Mouse (Mus musculus) liver, postnatal 0 days (tissue): ENCODE results near the gene Slc7a4.

Experiments
- CTCF ChIP-seq: sonication (generic); IDR thresholded peaks from 2 replicates; pipeline ENCODE4 v1.5.1; 2016; ENCODE audit warnings: antibody characterized with exemption, low read depth
- EP300 ChIP-seq: IDR thresholded peaks from 2 replicates; pipeline ENCODE4 v1.6.1; 2016; ENCODE audit warnings: antibody characterized with exemption, low read depth, mild to moderate bottlenecking

GRCm38 (mm10) chr16:17616212-17616611 lies 33.2 kb upstream of the Slc7a4 start:
- TF ChIP-seq CTCF (no peak), EP300 (no peak)
